Mouse (Mus musculus) thymus, postnatal 10 days (tissue): ENCODE data around the gene Snx4.
A peak's percentile ranks its signal among the peaks of the same experiment; 100 is the strongest.

ENCODE experiments used
- DNase-seq, 2 experiments: peaks; one replicate each; pipeline ENCODE4 v3.0.0; 2021; ENCODE audit warnings: low spot score in 2 of 2

Snx4 gene

DNA sequence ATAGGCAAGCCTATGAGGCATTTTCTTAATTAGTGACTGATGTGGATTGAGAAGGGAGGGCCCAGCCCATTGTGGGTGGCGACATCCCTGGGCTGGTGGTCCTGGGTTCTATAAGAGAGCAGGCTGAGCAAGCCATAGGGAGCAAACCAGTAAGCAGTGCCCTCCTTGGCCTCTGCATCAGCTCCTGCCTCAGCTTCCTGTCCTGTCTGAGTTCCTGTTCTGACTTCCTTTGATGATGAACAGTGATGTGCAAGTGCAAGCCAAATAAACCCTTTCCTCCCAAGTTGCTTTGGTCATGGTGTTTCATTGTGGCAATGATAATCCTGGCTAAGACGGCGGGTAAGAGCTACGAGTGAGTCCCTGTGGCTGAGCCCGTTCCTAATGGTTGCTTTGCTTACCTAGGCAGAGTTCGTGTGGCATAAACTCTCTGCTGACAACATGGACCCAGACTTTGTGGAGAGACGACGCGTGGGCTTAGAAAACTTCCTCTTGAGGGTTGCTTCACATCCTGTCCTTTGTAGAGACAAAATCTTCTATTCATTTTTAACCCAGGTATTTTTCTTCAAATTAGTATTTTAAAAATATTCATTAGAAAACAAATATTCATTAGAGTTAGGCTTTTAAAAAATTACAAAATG lies 16.5 kb downstream of the Snx4 start:
- no peak for DNase-seq

DNA sequence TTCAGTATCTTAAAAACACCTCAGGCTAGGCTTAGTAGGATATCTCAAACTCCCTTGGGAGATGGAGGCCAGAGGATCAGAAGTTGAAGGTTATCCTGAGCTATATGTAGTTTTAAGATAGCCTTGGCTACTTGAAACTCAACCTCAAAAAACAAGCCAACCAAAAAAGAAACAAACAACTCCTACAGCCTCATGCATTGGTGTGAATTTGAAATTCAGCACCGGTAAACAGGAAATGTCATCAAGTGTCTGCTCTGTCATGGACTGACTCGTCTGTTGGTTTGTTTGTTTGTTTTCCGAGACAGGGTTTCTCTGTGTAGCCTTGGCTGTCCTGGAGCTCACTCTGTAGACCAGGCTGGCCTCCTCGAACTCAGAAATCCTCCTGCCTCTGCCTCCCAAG lies 20.6 kb downstream of the Snx4 start:
- no peak for DNase-seq

DNA sequence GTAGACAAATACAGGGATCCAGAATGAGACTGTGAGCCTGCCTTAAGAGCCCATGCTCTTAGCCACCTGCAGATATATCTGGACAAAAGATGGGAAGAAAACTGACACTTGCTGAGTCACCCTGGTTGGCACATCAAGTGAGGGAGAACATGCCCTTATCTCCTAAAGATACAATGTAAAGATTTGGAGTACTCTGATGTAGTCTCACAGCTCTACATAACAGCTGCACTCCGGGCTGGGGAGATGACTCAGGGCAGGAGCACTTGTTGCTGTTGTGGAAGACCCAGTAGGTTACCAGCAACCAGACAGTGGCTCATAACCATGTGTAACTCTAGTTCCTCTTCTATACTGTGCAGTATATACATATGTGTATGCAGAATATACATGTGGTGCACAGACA lies 31.8 kb downstream of the Snx4 start:
- DNase-seq: no peak

DNA sequence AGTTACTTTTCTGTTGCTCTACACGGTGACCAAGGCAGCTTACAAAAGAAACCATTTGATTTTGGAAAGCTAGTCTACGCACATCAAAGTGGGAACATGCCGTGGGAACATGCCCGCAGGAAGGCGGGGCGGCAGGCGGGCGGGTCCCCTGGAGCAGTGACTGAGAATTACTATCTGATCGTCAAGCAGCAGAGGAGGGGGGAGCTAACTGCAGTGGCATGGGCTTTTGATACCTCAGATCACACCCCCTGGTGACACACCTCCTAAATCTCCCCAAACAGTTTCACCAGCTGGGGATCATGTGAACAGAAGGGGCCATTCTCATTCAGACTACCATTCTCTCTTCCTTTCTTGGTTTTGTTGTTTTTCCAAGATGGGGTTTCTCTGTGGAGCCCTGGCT lies 37.3 kb downstream of the Snx4 start:
- no peak for DNase-seq

DNA sequence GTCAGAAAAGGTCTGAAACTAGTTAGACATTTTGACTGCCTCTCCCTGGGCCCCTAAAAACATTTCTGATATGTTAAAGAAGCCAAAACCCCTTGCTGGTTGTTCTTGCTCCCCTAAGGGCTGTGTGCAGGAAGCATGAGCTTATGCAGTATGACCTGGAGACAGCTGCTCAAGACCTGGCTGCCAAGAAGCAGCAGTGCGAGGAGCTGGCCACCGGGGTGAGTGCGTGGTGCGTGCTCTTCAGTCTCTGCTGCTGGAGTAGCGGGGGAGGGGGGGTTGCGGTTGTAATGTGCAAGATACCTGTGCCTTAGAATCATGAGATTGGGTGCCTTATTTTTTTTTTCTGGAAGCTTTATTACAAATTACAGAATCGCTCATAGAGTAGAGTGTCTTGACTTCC lies 38.7 kb downstream of the Snx4 start:
- no peak for DNase-seq

DNA sequence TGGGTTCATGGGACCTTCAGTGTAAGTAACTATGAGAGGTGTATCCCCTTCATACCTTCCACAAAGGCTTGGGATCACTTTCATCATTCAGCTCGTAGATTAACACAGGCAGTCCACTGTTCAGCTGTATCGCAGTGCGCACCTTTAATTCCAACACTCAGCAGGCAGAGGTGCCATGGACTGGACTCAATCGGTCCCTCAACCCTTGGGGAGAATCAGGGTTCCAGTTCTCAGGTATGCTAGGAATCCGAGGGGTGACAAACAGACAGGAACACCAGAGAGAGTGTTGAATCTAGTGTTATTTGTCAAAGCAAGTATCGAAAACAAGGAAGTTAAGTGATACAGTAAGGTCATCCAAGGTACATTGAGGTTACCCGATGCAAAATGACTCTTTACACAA lies 41.0 kb downstream of the Snx4 start:
- no peak for DNase-seq

DNA sequence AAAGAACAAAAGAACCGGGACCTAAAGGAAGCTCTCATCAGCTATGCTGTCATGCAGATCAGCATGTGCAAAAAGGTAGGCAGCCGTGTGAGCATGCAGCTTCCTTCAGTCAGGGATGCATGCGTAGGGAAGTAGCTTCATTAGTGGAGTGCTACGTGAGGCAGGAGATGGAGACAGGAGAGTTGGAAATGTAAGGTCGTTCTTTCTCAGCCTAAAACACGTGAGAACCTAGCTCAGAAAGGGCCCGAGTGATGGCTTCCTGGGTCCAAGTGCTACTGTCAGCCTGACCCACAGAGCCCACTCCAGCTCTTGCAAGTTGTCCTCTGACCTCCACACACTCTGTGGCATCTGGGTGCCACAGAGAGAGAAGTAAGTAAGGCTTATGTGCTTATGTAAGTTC lies 43.4 kb downstream of the Snx4 start:
- no peak for DNase-seq

DNA sequence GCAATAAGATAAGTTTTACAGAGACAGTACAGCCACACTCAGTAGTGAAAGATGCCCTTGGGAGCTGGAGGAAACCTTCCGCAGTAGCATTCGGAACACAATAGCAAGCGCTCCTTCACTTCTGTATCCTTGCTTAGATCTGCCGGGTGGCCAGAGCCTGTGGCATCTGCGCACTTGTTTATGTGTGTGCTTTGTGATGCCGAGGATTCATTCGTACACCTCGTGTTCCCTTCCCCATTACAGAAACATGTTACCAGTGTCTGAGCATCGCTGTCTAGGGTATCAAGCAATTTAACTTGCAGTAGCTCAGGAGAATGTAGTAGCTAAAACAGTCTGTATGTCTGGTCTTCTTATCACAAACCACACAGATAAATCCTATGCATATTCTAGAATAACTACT lies 44.1 kb downstream of the Snx4 start:
- no peak for DNase-seq

DNA sequence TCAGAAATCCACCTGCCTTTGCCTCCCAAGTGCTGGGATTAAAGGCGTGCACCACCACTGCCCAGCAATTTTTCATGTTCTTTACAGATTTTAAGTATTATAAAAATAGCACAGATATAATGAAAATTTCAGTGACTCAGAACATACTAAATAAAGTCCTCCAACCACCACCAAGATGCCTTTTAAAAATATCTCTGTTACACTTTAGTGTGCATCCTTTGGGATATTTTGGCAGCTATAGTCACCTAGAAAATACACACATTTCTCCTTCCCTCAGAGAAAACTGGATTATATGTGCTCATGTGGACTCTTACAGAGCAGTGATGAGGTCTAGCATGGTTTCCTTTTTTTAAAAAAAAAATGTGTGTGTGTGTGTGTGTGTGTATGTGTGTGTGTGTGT lies 46.3 kb downstream of the Snx4 start:
- no peak for DNase-seq

DNA sequence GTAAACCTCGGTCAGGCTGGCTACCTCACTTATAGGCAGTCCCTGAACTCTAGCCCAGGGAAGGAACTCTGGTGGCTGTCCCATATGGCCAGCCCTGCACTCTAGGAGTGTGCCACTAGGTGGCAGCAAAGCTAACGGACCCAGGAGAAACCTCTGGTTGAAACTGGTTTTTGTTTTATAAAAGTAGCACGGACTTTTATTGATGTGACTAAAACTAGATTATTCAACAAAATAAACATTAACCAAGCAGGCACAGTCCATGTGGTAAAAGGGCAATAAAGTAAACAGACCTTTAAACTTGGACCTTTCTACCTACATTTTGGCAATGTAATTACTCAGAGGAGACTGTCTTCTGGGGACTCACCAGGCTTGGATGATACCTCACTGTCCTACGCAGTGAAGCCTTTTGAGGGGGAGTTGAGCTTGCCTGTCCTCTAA lies 55.4 kb downstream of the Snx4 start:
- peak; percentile 29 to 81 for DNase-seq

DNA sequence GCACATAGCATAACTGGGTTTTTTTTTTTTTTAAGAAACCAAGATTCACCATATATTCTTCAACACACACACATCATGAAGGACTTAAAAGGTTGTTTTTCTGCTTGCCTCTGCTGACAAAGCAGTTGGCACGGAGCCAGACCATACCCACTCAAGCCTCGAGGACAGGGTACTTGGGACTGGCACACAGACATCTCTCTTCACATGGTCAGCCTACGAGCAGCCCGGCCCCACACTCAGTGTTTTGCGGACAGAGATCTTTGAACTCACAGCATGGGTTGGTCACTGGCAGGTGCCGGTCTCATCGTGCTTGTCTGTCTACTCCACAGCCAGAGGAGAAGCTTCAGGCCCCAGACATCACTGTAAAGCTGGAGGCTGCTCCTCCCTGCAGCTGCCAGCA lies 56.5 kb downstream of the Snx4 start:
- DNase-seq: no peak

DNA sequence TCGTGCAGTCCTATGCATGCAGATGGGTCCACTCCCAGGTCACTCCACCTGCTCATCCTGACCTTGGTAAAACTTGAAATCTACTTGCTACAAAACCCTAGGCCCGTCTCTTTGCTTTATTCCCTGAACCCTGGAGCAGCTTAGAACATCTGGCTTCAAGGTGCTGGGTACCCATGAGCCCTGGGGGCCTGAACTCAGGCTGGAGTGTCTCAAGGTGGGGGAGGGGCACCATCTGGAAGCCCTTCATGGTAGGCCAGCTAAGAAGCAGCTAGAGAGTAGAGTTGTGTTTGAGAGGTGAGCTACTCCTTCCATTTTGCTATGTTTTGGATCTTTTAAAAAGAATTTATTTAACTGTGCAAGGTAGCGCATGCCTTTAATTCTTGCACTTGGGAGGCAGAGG lies 57.8 kb downstream of the Snx4 start:
- no peak for DNase-seq

DNA sequence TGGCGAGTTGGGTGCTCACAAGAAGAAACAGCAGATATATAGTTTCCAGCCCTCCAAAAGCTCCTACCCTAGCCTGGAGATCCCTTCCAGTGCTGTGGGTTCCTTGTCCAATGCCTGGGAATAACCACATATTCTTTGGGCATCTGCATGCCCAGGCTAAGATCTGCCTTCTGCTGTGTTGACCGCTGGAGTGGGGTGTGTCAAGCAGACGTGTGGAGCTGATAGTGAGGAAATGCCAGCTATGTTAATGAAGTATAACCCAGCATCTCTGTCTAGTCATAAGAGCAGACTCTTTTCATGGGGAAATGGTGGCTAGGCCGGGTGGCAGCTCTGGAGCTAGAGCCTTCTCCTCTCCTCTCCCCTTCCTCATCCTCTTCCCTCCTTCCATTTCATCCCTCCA lies 64.4 kb downstream of the Snx4 start:
- no peak for DNase-seq

DNA sequence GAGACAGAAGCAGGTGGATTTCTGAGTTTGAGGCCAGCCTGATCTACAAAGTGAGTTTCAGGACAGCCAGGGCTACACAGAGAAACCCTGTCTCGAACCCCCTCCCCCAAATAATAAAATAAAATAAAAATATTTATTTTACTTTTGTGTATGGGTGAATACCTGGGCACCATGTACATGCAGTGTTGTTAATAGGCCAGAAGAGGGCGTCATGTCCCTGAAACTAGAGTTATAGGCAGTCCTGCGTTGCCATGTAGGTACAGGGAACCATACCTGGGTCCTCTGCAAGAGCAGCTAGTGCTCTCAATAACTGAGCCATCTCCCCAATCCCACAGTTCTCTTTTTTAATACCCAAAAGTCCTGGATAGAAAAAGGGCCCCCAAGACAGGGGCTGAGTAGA lies 66.4 kb downstream of the Snx4 start:
- DNase-seq: no peak

DNA sequence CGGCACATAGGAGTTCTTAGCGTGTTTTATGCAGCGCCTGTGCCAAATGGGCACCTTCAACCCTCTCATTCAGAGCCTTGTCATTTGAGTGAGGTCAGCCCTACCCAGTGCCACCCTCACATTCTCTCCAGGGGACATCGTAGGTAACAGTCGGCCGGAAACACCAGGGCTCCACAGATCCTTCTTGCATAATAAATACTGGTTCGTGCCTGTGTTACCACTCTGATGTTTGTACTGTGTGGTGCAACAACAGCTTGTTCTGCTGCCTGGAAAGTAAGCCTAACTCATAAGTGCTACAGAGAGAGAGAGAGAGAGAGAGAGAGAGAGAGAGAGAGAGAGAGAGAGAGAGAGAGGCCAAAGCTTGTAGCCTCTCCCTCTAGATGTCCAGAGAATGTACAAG lies 66.8 kb downstream of the Snx4 start:
- no peak for DNase-seq

DNA sequence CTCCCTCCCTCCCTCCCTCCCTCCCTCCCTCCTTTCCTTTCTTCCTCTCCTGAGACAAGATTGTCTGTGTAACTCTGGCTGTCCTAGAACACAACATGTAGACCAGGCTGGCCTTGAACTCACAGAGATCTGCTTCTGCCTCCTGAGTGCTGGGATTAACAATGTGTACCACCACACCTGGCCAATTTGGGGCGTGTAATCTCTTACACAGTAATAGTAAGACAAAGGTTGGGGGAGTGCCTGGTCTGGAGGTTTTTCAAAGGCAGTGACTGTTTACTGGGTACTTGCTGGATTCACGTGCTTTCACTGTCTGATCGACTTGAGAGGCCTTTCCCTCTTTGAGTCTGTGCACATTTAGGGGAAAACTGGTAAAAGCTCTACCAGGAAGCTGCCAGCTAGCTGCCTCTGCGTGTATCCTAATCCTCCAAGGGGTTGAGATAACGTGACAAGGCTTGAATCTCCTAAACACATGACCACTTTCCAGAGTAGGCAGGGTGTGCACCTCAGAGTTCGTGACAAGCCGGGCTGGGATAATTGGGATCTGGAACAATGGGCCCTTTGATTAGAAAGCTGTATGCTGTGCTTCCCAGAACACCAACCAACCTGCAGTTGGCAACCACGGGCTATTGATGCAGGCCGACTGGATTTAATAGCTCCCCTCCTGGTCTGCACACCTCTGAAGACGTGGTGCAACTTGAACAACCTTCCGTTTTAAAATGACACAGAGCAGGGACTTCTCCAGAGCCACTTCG lies 74.6 kb downstream of the Snx4 start:
- DNase-seq: no peak

DNA sequence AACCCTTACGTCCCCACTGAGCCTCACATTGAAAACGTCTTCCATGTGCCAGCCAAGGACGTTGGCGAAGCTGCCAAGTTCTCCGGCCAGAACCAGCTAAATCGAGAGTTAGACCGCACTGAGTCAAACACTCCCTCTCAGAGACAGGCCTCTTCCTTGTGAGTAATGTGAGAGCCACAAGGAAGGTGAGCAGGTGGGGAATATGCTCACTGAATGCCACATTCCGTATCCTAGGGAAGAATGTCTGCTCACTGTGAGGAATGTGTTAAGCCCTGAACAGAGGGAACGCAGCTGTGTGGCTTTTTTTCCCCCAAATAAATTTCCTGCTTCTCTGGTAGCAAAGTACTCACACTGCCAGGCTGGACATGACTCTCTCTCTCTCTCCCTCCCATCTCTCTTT lies 75.3 kb downstream of the Snx4 start:
- DNase-seq: no peak

DNA sequence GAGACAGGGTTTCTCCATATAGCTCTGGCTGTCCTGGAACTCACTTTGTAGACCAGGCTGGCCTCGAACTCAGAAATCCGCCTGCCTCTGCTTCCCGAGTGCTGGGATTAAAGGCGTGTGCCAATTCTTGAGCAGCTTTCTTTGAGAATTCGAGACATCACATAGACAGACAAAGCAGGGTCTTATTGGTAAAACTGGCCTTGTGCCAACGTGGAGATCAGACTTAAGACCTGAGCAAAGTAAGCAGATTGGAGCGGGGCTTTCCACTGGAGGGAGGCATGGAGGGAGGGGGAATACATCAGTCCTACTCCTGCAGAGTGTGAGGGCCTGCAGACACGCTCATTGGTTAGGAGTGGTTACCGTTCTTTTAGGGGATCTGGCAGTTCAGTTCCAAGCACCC lies 75.9 kb downstream of the Snx4 start:
- DNase-seq: no peak

DNA sequence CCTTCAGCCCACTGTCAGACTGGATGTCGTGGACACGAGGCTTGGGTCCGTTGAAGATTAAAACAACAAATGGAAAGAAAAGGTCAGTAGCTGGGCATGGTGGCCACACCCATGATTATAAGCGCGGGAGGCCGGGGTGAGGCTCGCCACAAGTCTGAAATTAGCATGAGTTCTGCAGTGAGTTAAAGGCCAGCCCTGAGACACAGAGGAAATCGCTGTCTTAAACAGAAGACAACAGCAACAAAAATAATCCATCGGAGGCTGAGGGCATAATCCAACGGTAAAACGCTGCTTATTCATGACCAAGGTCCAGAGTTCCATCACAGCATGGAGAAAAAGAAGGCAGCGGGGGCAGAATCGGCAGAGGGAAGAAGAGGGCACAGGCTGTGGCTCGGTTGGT lies 81.8 kb downstream of the Snx4 start:
- DNase-seq: no peak

DNA sequence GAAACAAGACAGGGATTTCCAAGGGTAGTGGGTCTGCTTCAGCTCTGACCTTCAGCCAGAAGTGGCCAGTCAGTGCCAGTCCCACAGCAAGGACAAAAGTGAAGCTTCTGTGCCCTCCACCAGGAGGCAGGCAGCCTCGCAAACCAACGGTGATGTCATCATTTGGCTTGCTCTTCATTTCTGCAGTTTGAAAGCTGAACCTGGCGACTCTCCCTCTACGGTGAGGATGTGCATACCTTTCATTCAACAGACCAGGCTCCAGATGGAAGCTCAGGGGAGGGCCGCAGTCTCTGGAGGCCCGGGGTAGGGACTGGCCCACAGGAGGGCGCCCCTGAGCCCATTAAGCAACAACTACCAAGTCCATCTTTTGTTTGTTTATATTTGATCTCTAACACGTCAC lies 85.9 kb downstream of the Snx4 start:
- DNase-seq: peak; percentile 74 to 81

DNA sequence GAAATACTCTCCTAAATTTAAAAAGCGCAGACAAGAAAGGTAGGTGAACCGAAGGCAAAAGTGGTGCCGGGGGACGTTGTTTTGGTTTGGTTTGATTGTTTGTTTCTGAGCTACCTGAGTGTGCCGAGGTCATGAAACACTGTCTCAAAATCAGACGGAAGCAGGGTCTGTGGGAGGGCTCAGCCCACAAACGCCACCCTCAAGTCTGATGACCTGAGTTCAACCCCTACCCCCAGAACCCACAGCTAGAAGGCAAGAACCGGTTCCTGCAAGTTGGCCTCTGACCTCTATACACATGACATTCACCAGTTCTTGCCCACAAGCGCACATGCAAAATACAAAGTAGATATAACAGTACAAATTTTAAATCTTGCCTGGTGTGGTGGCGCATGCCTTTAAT lies 86.4 kb downstream of the Snx4 start:
- DNase-seq: no peak

DNA sequence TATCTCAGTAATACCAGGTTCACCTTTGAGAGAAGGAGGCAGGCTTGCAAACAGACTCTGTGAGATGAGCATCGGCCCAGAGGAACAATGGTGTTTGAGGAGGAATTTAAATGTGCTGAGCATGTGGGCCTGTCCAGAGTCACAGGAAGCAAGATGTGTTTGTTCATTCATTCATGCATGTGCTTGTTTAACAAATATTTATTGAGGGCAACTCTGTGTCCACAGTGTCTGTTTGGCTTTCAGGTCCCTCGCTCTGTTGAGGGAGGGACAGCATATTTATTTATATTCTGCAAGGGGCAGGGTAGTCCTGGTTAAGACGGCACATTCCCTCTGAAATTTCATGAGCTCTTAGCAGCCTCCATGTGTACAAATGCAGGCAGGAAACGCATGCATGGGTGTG lies 87.2 kb downstream of the Snx4 start:
- no peak for DNase-seq

DNA sequence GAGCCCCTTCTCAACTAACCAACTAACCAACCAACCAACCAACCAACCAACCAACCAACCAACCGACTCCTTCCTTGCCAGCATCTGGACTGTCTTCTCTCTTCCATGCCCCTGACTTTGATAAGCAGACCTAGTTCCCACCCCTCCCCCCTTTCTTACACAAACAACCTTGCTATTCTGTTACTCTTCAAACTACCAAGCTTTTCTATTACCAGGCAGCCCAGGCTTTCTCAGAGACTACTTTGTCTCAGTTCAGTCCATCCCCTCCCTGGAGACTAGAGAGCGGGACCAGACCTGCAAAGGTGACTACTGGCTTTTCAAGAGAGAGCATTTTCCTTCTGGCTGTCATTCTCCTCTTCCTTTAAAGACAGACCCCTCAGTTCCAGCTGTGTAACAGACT lies 88.2 kb downstream of the Snx4 start:
- DNase-seq: no peak

DNA sequence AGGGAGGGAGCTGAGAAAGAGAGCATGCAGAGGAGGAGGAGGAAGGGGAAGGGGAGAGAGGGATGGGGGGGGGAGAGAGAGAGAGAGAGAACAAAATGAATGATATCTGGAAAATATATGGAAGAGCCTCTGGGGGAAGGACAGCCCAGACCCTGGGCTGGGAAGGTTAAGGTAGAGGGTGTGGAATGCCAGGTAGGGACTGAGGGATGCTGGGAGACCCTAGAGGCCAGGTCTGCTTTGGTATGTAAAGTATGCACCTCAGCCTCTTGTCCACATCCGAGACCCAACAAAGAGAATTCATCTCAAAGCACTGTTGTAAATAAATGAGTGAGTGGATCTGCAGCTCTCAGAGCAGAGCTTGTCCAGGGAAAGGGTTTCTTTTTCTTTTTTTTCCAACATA lies 91.1 kb downstream of the Snx4 start:
- DNase-seq: no peak
